ENCODE assay signal across 9 mouse cellular contexts in the genomic region with DNA sequence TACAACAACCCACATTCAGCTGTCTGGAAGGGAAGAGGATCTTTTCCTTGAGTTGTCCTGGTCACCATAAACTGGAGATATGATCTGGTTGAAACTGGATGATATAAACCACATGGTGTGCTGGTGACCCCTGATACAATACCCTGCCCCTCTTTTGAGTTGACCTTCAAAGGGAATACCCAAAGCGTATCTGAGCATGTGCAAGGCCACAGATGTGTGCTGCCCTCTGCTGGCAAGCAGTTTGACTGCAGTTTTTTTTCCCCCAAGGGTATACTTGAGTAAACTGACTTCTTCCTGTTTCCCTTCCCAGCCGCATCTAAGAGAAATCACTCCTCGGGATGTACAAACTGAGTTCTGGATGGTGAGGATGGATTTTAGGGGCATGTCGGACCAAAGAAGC. TPM values are rescaled to one million over a fixed set of nuclear protein-coding genes. Genes with fewer than 3 reads are reported as not detected.
DNase-seq lines count a peak whose midpoint lies in the region; ATAC-seq lines count a peak whose summit lies in the region.
"Had no signal": no experiment of that assay in that cellular context is flagged by ENCODE, and none has a peak within 500 bp of the region (broad histone marks: within the 10 kb centered on the region; RNA-seq: fewer than 3 reads in every experiment).

No protein-coding gene starts in this region.

- no peak overlapping the region for H3K4me2 ChIP-seq in forebrain, embryonic 16.5 days (ENCODE audit: low read length)

- 48% methylated on average over 4 of the region's 4 CpGs for WGBS in forebrain, embryonic 10.5 days
- WGBS in forebrain, embryonic 16.5 days = 52% methylated on average over 4 of the region's 4 CpGs

- H3K4me3 ChIP-seq in forebrain, embryonic 10.5 days = no peak overlapping the region
- H3K4me3 ChIP-seq in forebrain, embryonic 16.5 days (replicated peaks; ENCODE audit: low read length) = no peak overlapping the region

- peak; percentile 66 for DNase-seq in forebrain, embryonic 10.5 days (ENCODE audit: extremely low spot score, low spot score)
- peak; percentile 79 for DNase-seq in ES-CJ7 (ENCODE audit: low read depth, low spot score)
- DNase-seq in c-Kit-positive CD71-positive TER-119-negative erythroid progenitor cells, embryonic 14.5 days (ENCODE audit: low read depth) = peak; percentile 14
- DNase-seq in heart, postnatal 14 days = peak; percentile 25 to 50
- DNase-seq in layer of hippocampus, adult 9-10 months (ENCODE audit: low spot score) = peak; percentile 20
- peak; percentile 60 to 72 for DNase-seq in lung, postnatal 4 days
- peak; percentile 40 to 72 for DNase-seq in spleen, postnatal 4 days (ENCODE audit: low spot score in 2 of 2)

- H3K36me3 ChIP-seq in forebrain, embryonic 10.5 days (replicated peaks) = no peaks in the 10 kb centered on the region
- H3K36me3 ChIP-seq in forebrain, embryonic 16.5 days (ENCODE audit: control insufficient read depth, insufficient read depth) = no peaks in the 10 kb centered on the region

- H3K9me3 ChIP-seq in forebrain, embryonic 10.5 days = no peaks in the 10 kb centered on the region
- H3K9me3 ChIP-seq in forebrain, embryonic 16.5 days (ENCODE audit: control insufficient read depth, low read length) = no peaks in the 10 kb centered on the region

- ATAC-seq in forebrain, embryonic 16.5 days = no peak

- peaks cover 61% of the 10 kb centered on the region for H3K27me3 ChIP-seq in forebrain, embryonic 10.5 days (ENCODE audit: poor library complexity, severe bottlenecking)
- H3K27me3 ChIP-seq in forebrain, embryonic 16.5 days (replicated peaks; ENCODE audit: control insufficient read depth, insufficient read depth, low read length) = peaks cover 4% of the 10 kb centered on the region; the same call in 1 of the 2 replicates

- no peak overlapping the region for H3K9ac ChIP-seq in forebrain, embryonic 16.5 days (replicated peaks; ENCODE audit: low read depth, low read length)

- intact Hi-C loops in heart, postnatal 14 days (cut with DNase I) = loop anchor here (2.0 to 10.0 kb wide), 2 partner anchors 160 to 346 kb away; no protein-coding TSS in a partner anchor

- no peak overlapping the region for H3K27ac ChIP-seq in forebrain, embryonic 10.5 days
- H3K27ac ChIP-seq in forebrain, embryonic 16.5 days (ENCODE audit: low read length) = no peak overlapping the region
- H3K27ac ChIP-seq: macrophage had no signal

- peaks cover 8% of the 10 kb centered on the region for H3K4me1 ChIP-seq in forebrain, embryonic 10.5 days
- H3K4me1 ChIP-seq in forebrain, embryonic 16.5 days (replicated peaks; ENCODE audit: control insufficient read depth, insufficient read depth, low read length) = no peaks in the 10 kb centered on the region

RNA-seq across cellular contexts. Expression of gene Mbip, which starts 59.1 kb away (rescaled TPM):
- 64.1 and 65.7 TPM in 2 replicates for polyA plus RNA-seq in forebrain, embryonic 10.5 days (2016; fragmentation: Nextera tagmentation; extraction: Ambion mirVana)
- polyA plus RNA-seq in forebrain, embryonic 16.5 days (2015; fragmentation: Nextera tagmentation; extraction: Ambion mirVana) = 47.7 and 49.8 TPM in 2 replicates
- 10 to 100 TPM in 1 of 2 experiments, 1 to 10 TPM in 1; 8.1 to 10.4 TPM for total RNA-seq in heart, postnatal 14 days (2021)

Comparison
In these comparisons a context has a peak if more than half of its experiments do, and no peak if none do; other contexts are left out.
1. DNase-seq: peak in every context shown above with its lines; median percentile 79 in ES-CJ7; 66 in forebrain, embryonic 10.5 days; 66 in lung, postnatal 4 days; 56 in spleen, postnatal 4 days; 38 in heart, postnatal 14 days; 20 in layer of hippocampus, adult 9-10 months; 14 in c-Kit-positive CD71-positive TER-119-negative erythroid progenitor cells, embryonic 14.5 days.